Mouse (Mus musculus) forebrain, embryonic 13.5 days (tissue): ENCODE results near the gene Tmeff1. TPM values are rescaled to one million over a fixed set of nuclear protein-coding genes. Genes with fewer than 3 reads are reported as not detected.

Source experiments
- ATAC-seq: fragments of 200-750 bp; cut with Nextera tagmentation; 2 replicates; pipeline ENCODE4 v1.8.0; 2017
- H3K27ac ChIP-seq: fragments of 300-500 bp; sonication (generic); 2 replicates; pipeline ENCODE4 v1.5.1; 2015; ENCODE audit warnings: inconsistent platforms, mild to moderate bottlenecking, moderate library complexity
- H3K27me3 ChIP-seq: fragments of 300-500 bp; sonication (generic); 2 replicates; pipeline ENCODE4 v1.6.1; 2015; ENCODE audit warnings: mild to moderate bottlenecking, inconsistent platforms
- H3K36me3 ChIP-seq: fragments of 300-500 bp; sonication (generic); 2 replicates; pipeline ENCODE4 v1.6.1; 2015; ENCODE audit warnings: mild to moderate bottlenecking, inconsistent platforms; ENCODE audit not compliant: poor library complexity, severe bottlenecking
- H3K4me1 ChIP-seq: fragments of 300-500 bp; sonication (generic); 2 replicates; pipeline ENCODE4 v1.6.1; 2015; ENCODE audit warnings: inconsistent platforms
- H3K4me2 ChIP-seq: fragments of 300-500 bp; sonication (generic); 2 replicates; pipeline ENCODE4 v1.6.1; 2015; ENCODE audit warnings: inconsistent platforms, mild to moderate bottlenecking, moderate library complexity
- H3K4me3 ChIP-seq: fragments of 300-500 bp; sonication (generic); 2 replicates; pipeline ENCODE4 v1.5.1; 2015; ENCODE audit warnings: mild to moderate bottlenecking, inconsistent platforms
- H3K9ac ChIP-seq: fragments of 300-500 bp; sonication (generic); 2 replicates; pipeline ENCODE4 v1.6.1; 2015; ENCODE audit warnings: mild to moderate bottlenecking, inconsistent platforms
- H3K9me3 ChIP-seq: fragments of 300-500 bp; sonication (generic); replicated peaks from 2 replicates; pipeline ENCODE4 v1.6.1; 2016; ENCODE audit warnings: inconsistent platforms
- WGBS: fragments of 180-500 bp; shearing (Covaris S2); methylation state at CpG from one replicate; pipeline ENCODE4 v1.1.7; 2015; 5-methylcytosine and 5-hydroxymethylcytosine counted together
- polyA plus RNA-seq: library from polyadenylated mRNA; unstranded; fragments of >200 nt; fragmentation: Nextera tagmentation; extraction: Ambion mirVana; gene quantifications from 2 replicates; pipeline ENCODE4 v1.2.1, GENCODE M21; 2015

Gene Tmeff1
- polyA plus RNA-seq, 1 experiment from 2014 or later = 117 TPM

DNA sequence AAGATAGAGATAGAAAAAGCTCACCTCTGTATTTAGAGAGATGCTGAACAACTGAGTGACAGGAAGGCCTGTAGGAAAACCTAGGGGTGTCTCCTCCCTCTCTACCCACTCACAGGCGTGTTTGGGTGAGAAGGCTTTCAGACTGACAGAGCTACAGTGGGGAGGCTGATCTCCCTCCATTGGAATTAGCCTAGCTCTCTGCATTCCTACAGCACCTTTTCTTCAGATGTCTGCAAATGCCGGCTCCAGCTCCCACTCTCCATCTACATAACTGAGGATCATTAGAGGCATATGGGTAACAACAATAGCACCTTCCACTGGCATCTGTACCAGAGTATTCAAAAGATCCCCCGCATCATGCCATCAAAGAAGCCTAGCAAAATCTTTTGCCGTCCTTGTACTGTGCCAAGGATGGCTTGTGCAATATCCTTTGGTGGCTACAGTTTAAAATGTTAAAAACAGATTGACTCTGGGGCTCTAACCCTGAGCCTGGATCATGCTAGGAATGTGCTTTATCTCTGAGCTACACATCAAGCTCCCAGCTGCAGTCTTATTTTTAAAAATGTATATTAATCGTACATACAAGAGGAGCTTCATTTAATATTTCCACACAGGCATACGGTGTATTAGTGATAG, 5.4 kb upstream of the Tmeff1 start:
- H3K4me2 ChIP-seq = no peak overlapping the region
- H3K4me3 ChIP-seq = no peak overlapping the region
- WGBS = 40% methylated on average over 6 of the region's 6 CpGs
- H3K9me3 ChIP-seq = no peaks in the 10 kb centered on the region
- no peak overlapping the region for H3K27ac ChIP-seq
- no peak for ATAC-seq
- no peak overlapping the region for H3K9ac ChIP-seq
- H3K36me3 ChIP-seq = no peaks in the 10 kb centered on the region
- no peaks in the 10 kb centered on the region for H3K27me3 ChIP-seq
- H3K4me1 ChIP-seq = peaks cover 33% of the 10 kb centered on the region

DNA sequence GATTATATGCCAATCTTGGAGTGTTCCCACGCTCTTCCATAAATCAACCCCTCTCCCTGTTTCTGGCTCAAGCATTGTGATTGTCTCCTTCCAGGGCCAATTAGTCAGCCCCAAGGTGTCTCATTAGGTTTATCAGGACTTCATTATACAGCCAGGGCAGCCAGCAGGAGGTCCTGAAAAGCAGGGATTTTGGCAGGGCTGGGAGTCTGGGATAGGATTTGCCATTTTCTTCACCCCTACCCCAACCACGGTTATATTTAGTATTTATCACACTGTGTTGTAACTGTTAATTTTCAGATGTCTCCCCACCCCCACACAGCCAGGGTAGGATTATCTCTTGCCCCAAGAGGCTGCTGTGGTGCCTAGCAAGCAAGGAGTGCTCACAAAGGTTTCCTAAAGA, 3.8 kb upstream of the Tmeff1 start:
- H3K27me3 ChIP-seq = no peaks in the 10 kb centered on the region
- no peaks in the 10 kb centered on the region for H3K36me3 ChIP-seq
- H3K9ac ChIP-seq = no peak overlapping the region
- 0% methylated on average over 2 of the region's 2 CpGs for WGBS
- no peaks in the 10 kb centered on the region for H3K9me3 ChIP-seq
- H3K4me2 ChIP-seq = no peak overlapping the region
- peaks cover 33% of the 10 kb centered on the region for H3K4me1 ChIP-seq
- H3K27ac ChIP-seq = 0 out of 2 replicates have a peak overlapping the region, but pooled peaks have one; percentile 3
- no peak overlapping the region for H3K4me3 ChIP-seq
- ATAC-seq = peak; percentile 17; the same call in 1 of the 2 replicates

DNA sequence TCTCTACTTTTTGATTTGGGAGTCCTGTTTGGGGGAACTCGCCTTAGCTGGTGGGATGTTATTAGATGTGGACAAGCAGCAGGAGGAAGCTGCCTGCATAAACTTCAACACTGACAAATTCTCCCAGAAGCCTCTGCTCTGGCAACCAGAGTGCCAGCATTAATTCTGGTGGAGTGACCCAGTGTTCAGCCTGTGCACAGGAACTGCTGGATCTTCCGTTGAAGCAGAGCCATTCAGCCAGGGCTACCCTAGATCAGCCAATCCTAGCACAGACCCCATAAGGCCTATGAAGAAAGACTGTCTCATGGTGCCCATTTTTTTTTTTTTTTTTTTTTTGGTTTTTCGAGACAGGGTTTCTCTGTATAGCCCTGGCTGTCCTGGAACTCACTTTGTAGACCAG, 3.0 kb upstream of the Tmeff1 start:
- no peaks in the 10 kb centered on the region for H3K27me3 ChIP-seq
- no peak overlapping the region for H3K4me2 ChIP-seq
- 20% methylated on average over 3 of the region's 3 CpGs for WGBS
- H3K4me3 ChIP-seq = no peak overlapping the region
- ATAC-seq = no peak
- no peaks in the 10 kb centered on the region for H3K36me3 ChIP-seq
- H3K4me1 ChIP-seq = peaks cover 40% of the 10 kb centered on the region
- H3K9ac ChIP-seq = no peak overlapping the region
- no peak overlapping the region for H3K27ac ChIP-seq
- H3K9me3 ChIP-seq = no peaks in the 10 kb centered on the region

DNA sequence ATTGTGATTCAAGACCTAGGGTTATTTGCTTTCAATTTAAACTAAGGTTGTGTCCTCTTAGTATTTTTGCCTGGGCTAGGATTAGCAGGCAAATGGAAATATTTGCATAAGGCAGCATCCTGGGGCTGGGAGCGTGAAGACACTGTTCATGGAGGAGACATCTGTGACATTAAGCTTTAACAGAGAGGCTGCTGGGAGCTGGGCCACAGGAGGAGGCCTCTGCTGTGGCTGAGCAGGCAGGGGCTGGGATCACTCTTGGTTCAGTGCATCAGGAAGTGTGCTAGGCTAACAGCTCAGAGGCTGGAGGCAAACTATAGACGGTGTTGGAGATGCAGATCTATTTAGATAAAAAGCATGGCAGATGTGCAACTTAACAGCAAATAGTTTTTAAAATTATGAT, 2.0 kb upstream of the Tmeff1 start:
- Histone ChIP-seq H3K27me3 (no peaks in the 10 kb centered on the region), H3K4me2 (no peak overlapping the region), H3K4me1 (peaks cover 43% of the 10 kb centered on the region), H3K4me3 (no peak overlapping the region), H3K9ac (no peak overlapping the region), H3K9me3 (no peaks in the 10 kb centered on the region), H3K27ac (no peak overlapping the region), H3K36me3 (peaks cover 4% of the 10 kb centered on the region; the same call in 1 of the 2 replicates)
- ATAC-seq = no peak
- WGBS = 39% methylated on average over 2 of the region's 2 CpGs

DNA sequence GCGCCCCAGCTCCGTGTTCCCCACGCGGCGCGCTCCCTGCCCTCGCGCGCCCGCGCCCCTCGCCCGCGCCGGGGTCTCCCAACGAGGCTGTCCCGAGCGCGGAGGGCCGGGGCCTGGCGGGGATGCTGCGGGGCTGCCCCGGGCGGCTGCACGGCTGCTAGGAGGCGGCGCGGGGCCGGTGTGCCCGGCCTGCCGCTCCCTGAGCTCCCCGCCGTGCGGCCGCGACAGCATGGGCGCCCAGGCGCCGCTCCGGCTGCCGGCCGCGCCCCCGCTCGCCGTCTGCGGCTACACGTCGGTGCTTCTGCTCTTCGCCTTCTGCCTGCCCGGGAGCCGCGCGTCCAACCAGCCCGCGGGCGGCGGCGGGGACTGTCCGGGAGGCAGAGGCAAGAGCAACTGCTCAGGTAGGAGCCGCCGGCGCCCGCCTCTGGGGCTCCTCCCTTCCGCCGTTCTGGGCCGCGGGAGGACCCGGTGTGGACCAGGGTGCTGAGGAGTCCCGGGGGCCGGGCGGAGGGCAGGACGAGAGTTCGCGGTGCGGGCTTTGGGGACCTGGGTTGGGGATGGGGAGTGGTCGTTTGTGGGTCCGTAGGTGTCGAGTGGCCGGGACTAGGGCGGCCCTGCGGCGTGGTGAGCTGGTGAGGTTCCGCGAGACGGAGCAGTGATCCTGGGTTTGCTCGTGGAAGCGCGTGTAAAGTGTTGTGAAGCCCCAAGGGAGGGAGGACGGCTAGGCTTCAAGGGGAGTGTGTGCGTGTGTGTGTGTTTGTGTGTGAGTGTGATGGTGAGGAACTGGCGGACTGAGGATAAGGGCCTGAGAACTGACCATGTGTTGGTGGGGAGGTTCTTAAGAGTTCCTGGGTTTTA, 496 bp downstream of the Tmeff1 start:
- peak; percentile 76 for ATAC-seq
- Histone ChIP-seq H3K9ac (peak overlapping the region; percentile 99), H3K9me3 (no peaks in the 10 kb centered on the region), H3K4me2 (peak overlapping the region; percentile 88), H3K27ac (peak overlapping the region; percentile 97), H3K27me3 (no peaks in the 10 kb centered on the region), H3K4me3 (peak overlapping the region; percentile 88), H3K4me1 (peaks cover 50% of the 10 kb centered on the region), H3K36me3 (peaks cover 10% of the 10 kb centered on the region; the same call in 1 of the 2 replicates)
- WGBS = under 1% methylated on average over 70 of the region's 92 CpGs

DNA sequence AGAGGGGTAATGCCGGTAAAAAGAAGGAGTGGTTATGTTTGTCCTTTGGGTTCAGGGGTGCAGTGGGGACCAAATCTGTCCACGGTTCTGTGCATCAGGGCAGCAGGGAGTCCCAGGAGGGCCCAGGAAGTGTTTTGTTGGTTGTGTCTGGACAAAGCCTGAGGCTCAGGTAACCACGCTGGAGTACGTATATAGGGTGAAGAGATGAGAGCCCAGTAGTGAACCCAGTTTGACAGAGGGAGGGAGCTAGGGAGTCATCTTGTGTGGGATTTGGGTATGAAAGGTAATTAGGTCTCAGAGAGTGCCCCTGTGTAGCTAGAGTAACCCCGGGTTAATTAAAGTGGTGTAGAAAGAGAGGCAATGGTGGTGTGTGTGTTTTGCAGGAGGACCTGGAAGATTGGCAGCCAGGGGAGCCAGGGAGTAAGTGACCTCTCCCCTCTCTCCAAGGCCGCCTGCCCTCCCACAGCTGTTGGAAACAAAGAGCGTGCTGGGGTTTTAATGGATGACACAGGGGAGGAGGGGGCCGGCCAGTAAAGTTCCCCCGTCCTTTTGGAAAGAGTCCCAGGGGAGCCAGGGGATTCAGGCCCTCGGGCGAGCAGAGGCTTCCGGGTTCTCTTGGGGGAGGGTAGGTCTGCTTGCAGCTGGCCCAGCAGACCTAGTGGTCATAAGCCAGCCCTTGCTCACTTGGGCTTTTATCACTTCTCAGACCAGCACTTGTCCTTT, 1.3 kb downstream of the Tmeff1 start:
- no peaks in the 10 kb centered on the region for H3K27me3 ChIP-seq
- 0% methylated on average over 12 of the region's 12 CpGs for WGBS
- H3K4me3 ChIP-seq = peak overlapping the region; percentile 88
- H3K4me1 ChIP-seq = peaks cover 46% of the 10 kb centered on the region
- peaks cover 10% of the 10 kb centered on the region; the same call in 1 of the 2 replicates for H3K36me3 ChIP-seq
- peak overlapping the region; percentile 88 for H3K4me2 ChIP-seq
- no peaks in the 10 kb centered on the region for H3K9me3 ChIP-seq
- H3K27ac ChIP-seq = peak overlapping the region; percentile 97
- peak; percentile 41 for ATAC-seq
- peak overlapping the region; percentile 99 for H3K9ac ChIP-seq

DNA sequence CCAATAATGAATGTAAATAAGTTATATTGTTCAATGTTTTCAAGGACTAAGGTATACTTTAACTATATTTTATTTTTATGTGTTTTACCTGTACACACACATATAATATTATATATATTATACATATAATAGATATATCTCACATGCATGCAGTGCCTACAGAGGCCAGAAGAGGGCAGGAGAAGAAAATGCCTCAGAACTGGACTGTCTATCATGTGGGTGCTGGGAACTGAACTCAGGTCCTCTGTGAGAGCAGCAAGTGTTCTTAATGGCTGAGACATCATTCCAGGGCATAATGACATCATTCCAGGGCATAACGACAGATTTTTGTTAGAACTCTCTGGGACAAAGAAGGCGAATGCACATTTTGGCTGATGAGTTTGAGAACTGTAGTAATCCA, 2.6 kb downstream of the Tmeff1 start:
- Histone ChIP-seq H3K36me3 (peaks cover 10% of the 10 kb centered on the region; the same call in 1 of the 2 replicates), H3K27me3 (no peaks in the 10 kb centered on the region), H3K9ac (no peak overlapping the region), H3K4me1 (peaks cover 42% of the 10 kb centered on the region), H3K4me3 (no peak overlapping the region), H3K4me2 (no peak overlapping the region), H3K9me3 (no peaks in the 10 kb centered on the region), H3K27ac (no peak overlapping the region)
- no peak for ATAC-seq
- WGBS = 82% methylated on average over 2 of the region's 2 CpGs

DNA sequence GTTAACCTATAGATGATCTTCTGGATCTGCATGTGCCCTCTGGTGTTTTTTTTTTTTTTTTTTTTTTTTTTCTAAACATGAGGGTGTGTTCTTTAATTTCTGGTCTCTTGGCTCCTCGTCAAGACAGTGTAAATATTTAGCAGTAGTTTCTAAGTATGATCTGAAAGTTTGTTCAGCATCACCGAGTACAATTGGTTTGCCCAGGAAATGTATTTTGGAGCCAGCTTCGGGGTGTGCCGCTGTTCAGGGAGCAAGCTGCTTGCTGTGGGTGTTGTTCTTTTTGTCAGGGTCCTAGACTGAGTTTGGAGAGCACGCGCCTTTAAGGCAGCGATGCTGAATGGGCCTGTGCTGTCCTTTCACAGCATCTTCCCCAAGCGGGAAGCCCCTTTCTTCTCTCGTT, 3.6 kb downstream of the Tmeff1 start:
- Histone ChIP-seq H3K9ac (no peak overlapping the region), H3K9me3 (no peaks in the 10 kb centered on the region), H3K27me3 (no peaks in the 10 kb centered on the region), H3K4me1 (peaks cover 39% of the 10 kb centered on the region), H3K4me3 (no peak overlapping the region), H3K4me2 (peak overlapping the region; percentile 10; the same call in 1 of the 2 replicates), H3K36me3 (peaks cover 12% of the 10 kb centered on the region; the same call in 1 of the 2 replicates), H3K27ac (no peak overlapping the region)
- no peak for ATAC-seq
- WGBS = 62% methylated on average over 9 of the region's 9 CpGs

DNA sequence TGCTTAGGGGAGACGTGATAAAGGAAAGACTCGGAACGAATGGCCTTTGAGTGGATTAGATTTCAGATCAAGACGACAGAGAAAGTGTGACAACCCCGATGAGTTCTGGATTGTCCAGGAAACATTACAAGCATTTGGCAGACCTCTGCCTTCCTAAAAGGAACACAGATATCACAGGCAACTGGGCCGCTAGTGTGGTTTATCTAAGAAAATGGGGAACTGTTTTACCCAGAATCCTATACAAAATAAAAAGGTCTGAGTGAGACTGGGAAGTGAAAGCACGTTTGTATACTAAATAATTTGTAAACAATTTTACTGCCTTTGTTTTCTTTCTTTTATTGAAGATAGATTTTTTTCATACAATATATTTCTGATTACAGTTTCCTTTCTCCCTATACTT, 5.9 kb downstream of the Tmeff1 start:
- Histone ChIP-seq H3K4me1 (peaks cover 32% of the 10 kb centered on the region), H3K9ac (no peak overlapping the region), H3K27ac (no peak overlapping the region), H3K27me3 (no peaks in the 10 kb centered on the region), H3K4me3 (no peak overlapping the region), H3K36me3 (peaks cover 15% of the 10 kb centered on the region; the same call in 1 of the 2 replicates), H3K4me2 (no peak overlapping the region), H3K9me3 (no peaks in the 10 kb centered on the region)
- WGBS = 90% methylated on average over 7 of the region's 7 CpGs
- ATAC-seq = no peak

DNA sequence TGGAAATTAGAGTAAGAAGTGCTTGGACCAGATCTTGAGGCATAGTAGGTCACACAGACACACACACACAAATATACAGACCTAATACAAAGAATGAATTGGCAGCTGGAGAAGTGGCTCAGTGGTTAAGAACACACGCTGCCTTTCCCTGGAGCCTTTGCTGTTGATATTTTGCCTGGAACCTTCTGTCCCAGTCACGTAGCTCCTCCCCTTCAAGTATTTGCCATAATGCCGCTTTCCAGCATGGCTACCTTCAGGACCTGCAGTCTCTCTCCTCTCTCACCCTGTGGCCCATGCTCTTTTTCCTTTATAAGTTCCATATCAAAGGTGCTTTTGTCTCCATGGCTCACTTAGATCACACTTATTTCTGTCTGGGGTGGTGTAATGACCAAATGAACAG, 6.4 kb downstream of the Tmeff1 start:
- Histone ChIP-seq H3K27ac (no peak overlapping the region), H3K4me3 (no peak overlapping the region), H3K9ac (no peak overlapping the region), H3K4me1 (peaks cover 31% of the 10 kb centered on the region), H3K4me2 (no peak overlapping the region), H3K27me3 (no peaks in the 10 kb centered on the region), H3K36me3 (peaks cover 15% of the 10 kb centered on the region; the same call in 1 of the 2 replicates), H3K9me3 (no peaks in the 10 kb centered on the region)
- ATAC-seq = no peak
- WGBS = 95% methylated on average over 3 of the region's 3 CpGs

DNA sequence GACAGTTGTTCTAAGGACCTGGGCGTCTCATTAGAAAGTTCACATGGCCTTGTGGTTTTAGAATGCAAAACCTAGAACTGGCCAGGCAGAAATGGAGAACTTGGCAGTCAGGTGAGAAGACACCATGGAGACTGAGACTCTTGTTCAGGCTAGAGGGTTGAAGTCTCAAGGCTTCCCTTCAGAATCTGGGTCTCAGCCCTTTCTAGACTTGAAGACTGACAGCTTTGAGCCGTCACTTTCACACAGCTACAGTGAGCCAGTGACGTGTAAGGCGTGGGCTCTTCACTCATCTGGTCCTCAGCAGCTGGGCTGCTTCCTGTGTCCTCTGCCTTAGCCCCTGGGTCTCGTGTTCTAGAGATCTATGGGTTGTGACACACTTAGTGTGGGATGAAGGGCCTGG, 7.4 kb downstream of the Tmeff1 start:
- Histone ChIP-seq H3K4me2 (no peak overlapping the region), H3K4me1 (peaks cover 23% of the 10 kb centered on the region), H3K9ac (no peak overlapping the region), H3K27ac (no peak overlapping the region), H3K4me3 (no peak overlapping the region), H3K36me3 (peaks cover 15% of the 10 kb centered on the region; the same call in 1 of the 2 replicates), H3K9me3 (no peaks in the 10 kb centered on the region), H3K27me3 (no peaks in the 10 kb centered on the region)
- WGBS = 85% methylated on average over 5 of the region's 5 CpGs
- no peak for ATAC-seq

DNA sequence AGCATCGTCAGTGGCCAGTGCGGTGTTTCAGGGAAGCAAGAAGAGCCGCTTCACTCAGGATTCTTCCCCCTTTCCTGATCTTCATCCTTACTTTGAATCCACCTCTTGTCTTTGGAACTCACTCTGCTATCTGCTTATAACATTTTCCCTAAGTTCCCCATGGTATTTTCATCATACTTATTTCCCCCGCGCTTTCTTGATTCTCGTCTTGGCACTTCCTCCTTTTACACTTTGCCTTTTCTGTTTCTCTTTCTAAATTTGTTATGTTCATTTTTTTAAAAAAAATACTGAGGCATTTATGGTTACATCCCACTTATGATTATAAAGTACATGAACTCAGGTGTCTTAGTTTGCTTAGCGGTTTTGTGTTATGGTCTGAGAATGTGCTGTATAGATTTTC, 7.9 kb downstream of the Tmeff1 start:
- H3K4me3 ChIP-seq = no peak overlapping the region
- no peak overlapping the region for H3K4me2 ChIP-seq
- WGBS = 96% methylated on average over 7 of the region's 7 CpGs
- no peak for ATAC-seq
- H3K9ac ChIP-seq = no peak overlapping the region
- H3K4me1 ChIP-seq = peaks cover 26% of the 10 kb centered on the region
- H3K27ac ChIP-seq = no peak overlapping the region
- H3K27me3 ChIP-seq = no peaks in the 10 kb centered on the region
- no peaks in the 10 kb centered on the region for H3K9me3 ChIP-seq
- peaks cover 11% of the 10 kb centered on the region; the same call in 1 of the 2 replicates for H3K36me3 ChIP-seq
